Mouse (Mus musculus) forebrain, embryonic 12.5 days (tissue): ENCODE data around the gene Csad. TPM values are rescaled to one million over a fixed set of nuclear protein-coding genes. Genes with fewer than 3 reads are reported as not detected.
"Not testable (repeated sequence)": the region's sequence is repeated elsewhere in the genome, so short reads cannot be mapped to it uniquely, and the experiment has no call there.

Experiments used
- ATAC-seq: fragments of 200-750 bp; cut with Nextera tagmentation; 2 replicates; pipeline ENCODE4 v1.8.0; 2017; ENCODE audit warnings: moderate TSS enrichment; ENCODE audit not compliant: low FRiP score
- H3K27ac ChIP-seq: fragments of 300-500 bp; sonication (generic); 2 replicates; pipeline ENCODE4 v1.5.1; 2016; ENCODE audit warnings: mild to moderate bottlenecking
- H3K27me3 ChIP-seq: fragments of 300-500 bp; sonication (generic); 2 replicates; pipeline ENCODE4 v1.6.1; 2016; ENCODE audit warnings: mild to moderate bottlenecking
- H3K36me3 ChIP-seq: fragments of 300-500 bp; sonication (generic); replicated peaks from 2 replicates; pipeline ENCODE4 v1.6.1; 2016; ENCODE audit warnings: mild to moderate bottlenecking
- H3K4me1 ChIP-seq: fragments of 300-500 bp; sonication (generic); 2 replicates; pipeline ENCODE4 v1.6.1; 2016
- H3K4me2 ChIP-seq: fragments of 300-500 bp; sonication (generic); 2 replicates; pipeline ENCODE4 v1.6.1; 2016; ENCODE audit warnings: mild to moderate bottlenecking, moderate library complexity
- H3K4me3 ChIP-seq: fragments of 300-500 bp; sonication (generic); replicated peaks from 2 replicates; pipeline ENCODE4 v1.5.1; 2016; ENCODE audit warnings: mild to moderate bottlenecking
- H3K9ac ChIP-seq: fragments of 300-500 bp; sonication (generic); 2 replicates; pipeline ENCODE4 v1.6.1; 2016; ENCODE audit warnings: mild to moderate bottlenecking
- H3K9me3 ChIP-seq: fragments of 300-500 bp; sonication (generic); 2 replicates; pipeline ENCODE4 v1.6.1; 2016
- WGBS: fragments of 180-500 bp; shearing (Covaris S2); methylation state at CpG from one replicate; pipeline ENCODE4 v1.1.7; 2016; 5-methylcytosine and 5-hydroxymethylcytosine counted together
- polyA plus RNA-seq: library from polyadenylated mRNA; unstranded; fragments of >200 nt; fragmentation: Nextera tagmentation; extraction: Ambion mirVana; gene quantifications from 2 replicates; pipeline ENCODE4 v1.2.1, GENCODE M21; 2016

The Csad gene
- polyA plus RNA-seq, 1 experiment from 2014 or later, result 51.8 TPM

GRCm38 (mm10) chr15:102231748-102232147 lies 27.2 kb upstream of the Csad start, which contains the start of gene Itgb7:
Gene Itgb7 (minus strand): TSS chr15:102231944.
- Histone ChIP-seq H3K4me3 (no peak within 1 kb of the TSS), H3K9me3 (no peaks in the 10 kb centered on the region), H3K9ac (0 out of 2 replicates have a peak within 1 kb of the TSS, but pooled peaks have one; percentile 25), H3K36me3 (no peaks in the 10 kb centered on the region), H3K27me3 (peaks cover 3% of the 10 kb centered on the region; the same call in 1 of the 2 replicates), H3K4me2 (no peak within 1 kb of the TSS), H3K27ac (no peak within 1 kb of the TSS), H3K4me1 (peaks cover 16% of the 10 kb centered on the region)
- 53% methylated on average over 6 of the region's 6 CpGs for WGBS
- no peak for ATAC-seq

GRCm38 (mm10) chr15:102230408-102231321 lies 26.1 kb upstream of the Csad start:
- peaks cover 3% of the 10 kb centered on the region; the same call in 1 of the 2 replicates for H3K27me3 ChIP-seq
- ATAC-seq, result no peak
- H3K9me3 ChIP-seq, result no peaks in the 10 kb centered on the region
- H3K36me3 ChIP-seq, result no peaks in the 10 kb centered on the region
- WGBS, result 85% methylated on average over 17 of the region's 17 CpGs
- no peak overlapping the region for H3K4me2 ChIP-seq
- H3K9ac ChIP-seq, result no peak overlapping the region
- no peak overlapping the region for H3K4me3 ChIP-seq
- no peak overlapping the region for H3K27ac ChIP-seq
- peaks cover 14% of the 10 kb centered on the region for H3K4me1 ChIP-seq

- not testable (repeated sequence) for ATAC-seq, H3K27ac ChIP-seq, H3K36me3 ChIP-seq, H3K9ac ChIP-seq, H3K4me3 ChIP-seq, H3K4me2 ChIP-seq, H3K9me3 ChIP-seq
- H3K4me1 ChIP-seq, result peaks cover 14% of the 10 kb centered on the region
- WGBS, result 80% methylated on average over 6 of the region's 6 CpGs
- peaks cover 34% of the 10 kb centered on the region for H3K27me3 ChIP-seq
Observed at GRCm38 (mm10) chr15:102225619-102226018, 21.1 kb upstream of the Csad start.

- peak overlapping the region; percentile 49 for H3K9ac ChIP-seq
- WGBS, result 22% methylated on average over 21 of the region's 21 CpGs
- no peaks in the 10 kb centered on the region for H3K9me3 ChIP-seq
- peaks cover 34% of the 10 kb centered on the region for H3K27me3 ChIP-seq
- peak overlapping the region; percentile 84 for H3K4me2 ChIP-seq
- ATAC-seq, result no peak
- H3K4me1 ChIP-seq, result peaks cover 14% of the 10 kb centered on the region
- H3K4me3 ChIP-seq, result peak overlapping the region; percentile 41
- H3K27ac ChIP-seq, result no peak overlapping the region
- H3K36me3 ChIP-seq, result no peaks in the 10 kb centered on the region
Observed at GRCm38 (mm10) chr15:102224992-102225617, 20.6 kb upstream of the Csad start.

GRCm38 (mm10) chr15:102224186-102224991 lies 19.9 kb upstream of the Csad start:
- peak; percentile 83 for ATAC-seq
- WGBS, result 2% methylated on average over 39 of the region's 43 CpGs
- Histone ChIP-seq H3K27ac (no peak overlapping the region), H3K27me3 (peaks cover 34% of the 10 kb centered on the region), H3K4me2 (peak overlapping the region; percentile 84), H3K9ac (peak overlapping the region; percentile 49), H3K4me3 (peak overlapping the region; percentile 41), H3K9me3 (no peaks in the 10 kb centered on the region), H3K36me3 (no peaks in the 10 kb centered on the region), H3K4me1 (peaks cover 14% of the 10 kb centered on the region)

- peak overlapping the region; percentile 21; the same call in 1 of the 2 replicates for H3K9ac ChIP-seq
- no peak overlapping the region for H3K4me3 ChIP-seq
- H3K9me3 ChIP-seq, result no peaks in the 10 kb centered on the region
- WGBS, result 68% methylated on average over 10 of the region's 10 CpGs
- ATAC-seq, result no peak
- peaks cover 4% of the 10 kb centered on the region; the same call in 1 of the 2 replicates for H3K36me3 ChIP-seq
- H3K27me3 ChIP-seq, result peaks cover 34% of the 10 kb centered on the region
- H3K4me1 ChIP-seq, result peaks cover 14% of the 10 kb centered on the region
- no peak overlapping the region for H3K4me2 ChIP-seq
- H3K27ac ChIP-seq, result no peak overlapping the region
Observed at GRCm38 (mm10) chr15:102222386-102222785, 17.9 kb upstream of the Csad start.

GRCm38 (mm10) chr15:102217325-102217724 lies 12.8 kb upstream of the Csad start:
- ATAC-seq, result peak; percentile 33; the same call in 1 of the 2 replicates
- no peak overlapping the region for H3K27ac ChIP-seq
- no peaks in the 10 kb centered on the region for H3K4me1 ChIP-seq
- no peaks in the 10 kb centered on the region for H3K9me3 ChIP-seq
- H3K4me3 ChIP-seq, result no peak overlapping the region
- WGBS, result 88% methylated on average over 7 of the region's 7 CpGs
- H3K27me3 ChIP-seq, result peaks cover 5% of the 10 kb centered on the region
- H3K36me3 ChIP-seq, result peaks cover 51% of the 10 kb centered on the region
- H3K9ac ChIP-seq, result no peak overlapping the region
- no peak overlapping the region for H3K4me2 ChIP-seq

GRCm38 (mm10) chr15:102216459-102217228 lies 12.1 kb upstream of the Csad start:
- 86% methylated on average over 16 of the region's 16 CpGs for WGBS
- Histone ChIP-seq H3K9me3 (no peaks in the 10 kb centered on the region), H3K36me3 (peaks cover 58% of the 10 kb centered on the region), H3K4me3 (no peak overlapping the region), H3K4me1 (no peaks in the 10 kb centered on the region), H3K27me3 (no peaks in the 10 kb centered on the region), H3K4me2 (no peak overlapping the region), H3K9ac (no peak overlapping the region), H3K27ac (no peak overlapping the region)
- 0 out of 2 replicates have a peak, but pooled peaks have one; percentile 23 for ATAC-seq

- no peak overlapping the region for H3K27ac ChIP-seq
- H3K9me3 ChIP-seq, result no peaks in the 10 kb centered on the region
- no peak overlapping the region for H3K4me2 ChIP-seq
- ATAC-seq, result no peak
- H3K36me3 ChIP-seq, result peaks cover 65% of the 10 kb centered on the region
- H3K4me3 ChIP-seq, result no peak overlapping the region
- H3K4me1 ChIP-seq, result no peaks in the 10 kb centered on the region
- no peaks in the 10 kb centered on the region for H3K27me3 ChIP-seq
- H3K9ac ChIP-seq, result no peak overlapping the region
- 76% methylated on average over 6 of the region's 6 CpGs for WGBS
Observed at GRCm38 (mm10) chr15:102215624-102216023, 11.1 kb upstream of the Csad start.

- H3K4me1 ChIP-seq, result no peaks in the 10 kb centered on the region
- no peak overlapping the region for H3K9ac ChIP-seq
- peaks cover 79% of the 10 kb centered on the region for H3K36me3 ChIP-seq
- ATAC-seq, result no peak
- H3K4me3 ChIP-seq, result no peak overlapping the region
- H3K4me2 ChIP-seq, result no peak overlapping the region
- no peaks in the 10 kb centered on the region for H3K9me3 ChIP-seq
- WGBS, result 32% methylated on average over 2 of the region's 2 CpGs
- no peak overlapping the region for H3K27ac ChIP-seq
- H3K27me3 ChIP-seq, result no peaks in the 10 kb centered on the region
Observed at GRCm38 (mm10) chr15:102214132-102214531, 9.6 kb upstream of the Csad start.

GRCm38 (mm10) chr15:102211895-102212294 lies 7.4 kb upstream of the Csad start:
- Histone ChIP-seq H3K27ac (no peak overlapping the region), H3K27me3 (no peaks in the 10 kb centered on the region), H3K9ac (no peak overlapping the region), H3K36me3 (peaks cover 93% of the 10 kb centered on the region), H3K4me3 (no peak overlapping the region), H3K4me2 (no peak overlapping the region), H3K9me3 (no peaks in the 10 kb centered on the region), H3K4me1 (peaks cover 7% of the 10 kb centered on the region; the same call in 1 of the 2 replicates)
- WGBS, result 88% methylated on average over 6 of the region's 6 CpGs
- no peak for ATAC-seq
